Mouse (Mus musculus) MEL (cell line): ENCODE results near the gene Auts2. TPM values are rescaled to one million over a fixed set of nuclear protein-coding genes. Genes with fewer than 3 reads are reported as not detected.

ENCODE experiments used
- DNase-seq: peaks from one replicate; pipeline ENCODE4 v3.0.0; 2011; ENCODE audit warnings: low read depth, low spot score
- H3K27ac ChIP-seq: 2 replicates; pipeline ENCODE4 v1.5.1; 2012; ENCODE audit warnings: low read depth, mild to moderate bottlenecking, control low read depth, low read length, moderate library complexity; ENCODE audit not compliant: control insufficient read depth
- H3K27me3 ChIP-seq, 2 experiments: fragments of 150-350 bp in 1 of 2; sonication (generic) in 1 of 2; 2 replicates each; pipeline ENCODE4 v1.6.1; 2012; ENCODE audit warnings: low read length in 2 of 2, mild to moderate bottlenecking in 2 of 2, improper control_type of control experiment in 1 of 2, moderate library complexity in 1 of 2; ENCODE audit not compliant: insufficient read depth in 2 of 2, control insufficient read depth in 1 of 2
- H3K36me3 ChIP-seq, 2 experiments: 2 replicates each; pipeline ENCODE4 v1.6.1; 2012 to 2014; ENCODE audit warnings: low read length in 2 of 2, improper control_type of control experiment in 1 of 2, inconsistent platforms in 1 of 2, mild to moderate bottlenecking in 1 of 2; ENCODE audit not compliant: insufficient read depth in 2 of 2, control insufficient read depth in 1 of 2
- H3K4me1 ChIP-seq, 2 experiments: fragments of 150-350 bp in 1 of 2; sonication (generic) in 1 of 2; 2 replicates each; pipeline ENCODE4 v1.6.1; 2012; ENCODE audit warnings: low read length in 2 of 2, improper control_type of control experiment in 1 of 2, mild to moderate bottlenecking in 1 of 2; ENCODE audit not compliant: insufficient read depth in 2 of 2, control insufficient read depth in 1 of 2
- H3K4me3 ChIP-seq, 2 experiments: fragments of 150-350 bp in 1 of 2; sonication (generic) in 1 of 2; 2 replicates each; pipeline ENCODE4 v1.5.1; 2012; ENCODE audit warnings: low read depth in 2 of 2, low read length in 2 of 2, mild to moderate bottlenecking in 2 of 2, moderate library complexity in 2 of 2, control low read depth in 1 of 2, improper control_type of control experiment in 1 of 2; ENCODE audit not compliant: control insufficient read depth in 1 of 2, insufficient read depth in 1 of 2
- H3K79me2 ChIP-seq: 2 replicates; pipeline ENCODE4 v1.6.1; 2012; ENCODE audit warnings: mild to moderate bottlenecking, low read length, moderate library complexity; ENCODE audit not compliant: control insufficient read depth, poor library complexity, insufficient read depth
- H3K9ac ChIP-seq: 2 replicates; pipeline ENCODE4 v1.6.1; 2012; ENCODE audit warnings: low read depth, mild to moderate bottlenecking, control low read depth, low read length, moderate library complexity; ENCODE audit not compliant: control insufficient read depth, poor library complexity, severe bottlenecking
- H3K9me3 ChIP-seq: fragments of 150-350 bp; sonication (generic); replicated peaks from 2 replicates; pipeline ENCODE4 v1.6.1; 2012; ENCODE audit warnings: mild to moderate bottlenecking, low read length, improper control_type of control experiment, moderate library complexity; ENCODE audit not compliant: insufficient read depth
- BHLHE40 ChIP-seq: IDR thresholded peaks from 2 replicates; pipeline ENCODE4 v1.6.1; 2012; ENCODE audit warnings: low read depth, mild to moderate bottlenecking, inconsistent platforms, low read length, improper control_type of control experiment, borderline replicate concordance
- CHD1 ChIP-seq: IDR thresholded peaks from 2 replicates; pipeline ENCODE4 v1.6.1; 2012; ENCODE audit warnings: low read depth, mild to moderate bottlenecking, inconsistent platforms, low read length, improper control_type of control experiment
- CHD2 ChIP-seq: IDR thresholded peaks from 2 replicates; pipeline ENCODE4 v1.6.1; 2011; ENCODE audit warnings: low read length, improper control_type of control experiment
- CTCF ChIP-seq, 3 experiments: IDR thresholded peaks in 2 of 3; conservative IDR thresholded peaks in 1 of 3; 2 replicates each; pipeline ENCODE4 v1.5.1; 2011 to 2012; ENCODE audit warnings: low read length in 3 of 3, low read depth in 2 of 3, mild to moderate bottlenecking in 2 of 3, improper control_type of control experiment in 1 of 3, inconsistent platforms in 1 of 3, mixed read lengths in 1 of 3, moderate library complexity in 1 of 3; ENCODE audit not compliant: control insufficient read depth in 1 of 3, insufficient read depth in 1 of 3, poor library complexity in 1 of 3, severe bottlenecking in 1 of 3
- E2F4 ChIP-seq: IDR thresholded peaks from 2 replicates; pipeline ENCODE4 v1.6.1; 2011; ENCODE audit warnings: low read depth, low read length, improper control_type of control experiment, borderline replicate concordance
- ELF1 ChIP-seq: IDR thresholded peaks from 2 replicates; pipeline ENCODE4 v1.6.1; 2014; ENCODE audit warnings: low read depth, mild to moderate bottlenecking, inconsistent platforms, low read length, improper control_type of control experiment, moderate library complexity
- ETS1 ChIP-seq: IDR thresholded peaks from 2 replicates; pipeline ENCODE4 v1.6.1; 2012; ENCODE audit warnings: low read depth, mild to moderate bottlenecking, inconsistent platforms, low read length, improper control_type of control experiment, moderate library complexity
- GABPA ChIP-seq: IDR thresholded peaks from 2 replicates; pipeline ENCODE4 v1.6.1; 2012; ENCODE audit warnings: low read depth, mild to moderate bottlenecking, inconsistent platforms, low read length, improper control_type of control experiment, moderate library complexity
- JUND ChIP-seq: IDR thresholded peaks from 2 replicates; pipeline ENCODE4 v1.6.1; 2011; ENCODE audit warnings: low read depth, mild to moderate bottlenecking, improper control_type of control experiment, low read length
- KAT2A ChIP-seq: conservative IDR thresholded peaks from 2 replicates; pipeline ENCODE4 v1.6.1; 2012; ENCODE audit warnings: low read depth, low read length, improper control_type of control experiment, inconsistent platforms
- MAFK ChIP-seq: IDR thresholded peaks from 2 replicates; pipeline ENCODE4 v1.6.1; 2011; ENCODE audit warnings: low read depth, mild to moderate bottlenecking, low read length, improper control_type of control experiment, borderline replicate concordance
- MAX ChIP-seq: IDR thresholded peaks from 2 replicates; pipeline ENCODE4 v1.6.1; 2011; ENCODE audit warnings: low read length, improper control_type of control experiment
- MAZ ChIP-seq: IDR thresholded peaks from 2 replicates; pipeline ENCODE4 v1.6.1; 2012; ENCODE audit warnings: low read depth, mild to moderate bottlenecking, inconsistent platforms, low read length, improper control_type of control experiment
- MEF2A ChIP-seq: IDR thresholded peaks from 2 replicates; pipeline ENCODE4 v1.6.1; 2014; ENCODE audit warnings: low read depth, mild to moderate bottlenecking, inconsistent platforms, low read length, improper control_type of control experiment; ENCODE audit not compliant: poor library complexity, insufficient replicate concordance, severe bottlenecking; ENCODE audit errors: extremely low read depth
- MXI1 ChIP-seq: IDR thresholded peaks from 2 replicates; pipeline ENCODE4 v1.6.1; 2011; ENCODE audit warnings: mild to moderate bottlenecking, low read depth, low read length, improper control_type of control experiment
- MYB ChIP-seq: IDR thresholded peaks from 2 replicates; pipeline ENCODE4 v1.6.1; 2011; ENCODE audit warnings: mild to moderate bottlenecking, low read depth, low read length, improper control_type of control experiment
- NRF1 ChIP-seq: IDR thresholded peaks from 2 replicates; pipeline ENCODE4 v1.6.1; 2014; ENCODE audit warnings: low read depth, mild to moderate bottlenecking, inconsistent platforms, low read length, improper control_type of control experiment, moderate library complexity; ENCODE audit not compliant: poor library complexity, insufficient read depth, severe bottlenecking
- POLR2AphosphoS2 ChIP-seq: IDR thresholded peaks from 2 replicates; pipeline ENCODE4 v1.6.1; 2011; ENCODE audit warnings: low read length, improper control_type of control experiment
- POLR2AphosphoS5 ChIP-seq: IDR thresholded peaks from 2 replicates; pipeline ENCODE4 v1.6.1; 2012; ENCODE audit warnings: low read depth, borderline replicate concordance, mild to moderate bottlenecking, inconsistent platforms, low read length, moderate library complexity, mixed read lengths
- RAD21 ChIP-seq: IDR thresholded peaks from 2 replicates; pipeline ENCODE4 v1.6.1; 2011; ENCODE audit warnings: mild to moderate bottlenecking, low read depth, low read length, improper control_type of control experiment
- SIN3A ChIP-seq: IDR thresholded peaks from 2 replicates; pipeline ENCODE4 v1.6.1; 2012; ENCODE audit warnings: low read length, improper control_type of control experiment, inconsistent platforms
- TAL1 ChIP-seq: IDR thresholded peaks from 2 replicates; pipeline ENCODE4 v1.6.1; 2012; ENCODE audit warnings: mild to moderate bottlenecking, inconsistent platforms, low read length, moderate library complexity, mixed read lengths
- UBTF ChIP-seq: IDR thresholded peaks from 2 replicates; pipeline ENCODE4 v1.6.1; 2012; ENCODE audit warnings: low read depth, mild to moderate bottlenecking, inconsistent platforms, low read length, improper control_type of control experiment, moderate library complexity, borderline replicate concordance; ENCODE audit not compliant: insufficient read depth
- USF2 ChIP-seq, 2 experiments: IDR thresholded peaks; 2 replicates each; pipeline ENCODE4 v1.6.1; 2011 to 2012; ENCODE audit warnings: improper control_type of control experiment in 2 of 2, low read length in 2 of 2, borderline replicate concordance in 1 of 2, inconsistent platforms in 1 of 2, low read depth in 1 of 2, mild to moderate bottlenecking in 1 of 2; ENCODE audit not compliant: insufficient read depth in 1 of 2
- ZKSCAN1 ChIP-seq: IDR thresholded peaks from 2 replicates; pipeline ENCODE4 v1.6.1; 2012; ENCODE audit warnings: low read depth, mild to moderate bottlenecking, inconsistent platforms, low read length, improper control_type of control experiment, moderate library complexity
- ZNF384 ChIP-seq: IDR thresholded peaks from 2 replicates; pipeline ENCODE4 v1.6.1; 2012; ENCODE audit warnings: low read depth, mild to moderate bottlenecking, inconsistent platforms, low read length, improper control_type of control experiment
- polyA plus RNA-seq, 2 experiments: library from polyadenylated mRNA; stranded (reverse) in 1 of 2; unstranded in 1 of 2; fragments of >175 nt in 1 of 2; fragments of >200 nt in 1 of 2; gene quantifications; 2 replicates each; pipeline versions ENCODE4 v1.2.1 to v1.2.4; 2012; ENCODE audit warnings: low replicate concordance in 2 of 2, low read depth in 1 of 2; ENCODE audit not compliant: insufficient read length in 2 of 2, insufficient read depth in 1 of 2, missing spikeins in 1 of 2
- total RNA-seq: library from RNA; depleted of rRNA; stranded (reverse); fragments of 300-350 nt; gene quantifications from 2 replicates; pipeline ENCODE4 v1.2.3, GENCODE M21; 2012

Auts2 gene
- total and polyA plus RNA-seq, 3 experiments: not detected

GRCm38 (mm10) chr5:132337677-132338076, 205.5 kb downstream of the Auts2 start:
- Histone ChIP-seq H3K27me3 (no peaks in the 10 kb centered on the region), H3K79me2 (no peaks in the 10 kb centered on the region), H3K4me3 (no peak overlapping the region), H3K36me3 (no peaks in the 10 kb centered on the region), H3K9me3 (no peaks in the 10 kb centered on the region), H3K9ac (no peak overlapping the region), H3K4me1 (no peaks in the 10 kb centered on the region), H3K27ac (no peak overlapping the region)
- TF ChIP-seq ETS1 (no peak), CHD2 (no peak), TAL1 (no peak), MAZ (no peak), MAX (no peak), MEF2A (no peak), GABPA (no peak), USF2 (IDR thresholded peaks at IDR 0.05; ENCODE audit: borderline replicate concordance in 1 of 2, insufficient read depth in 1 of 2, low read depth in 1 of 2, low read length in 2 of 2) (no peak), ZKSCAN1 (no peak), POLR2AphosphoS5 (no peak), BHLHE40 (no peak), CHD1 (no peak), UBTF (no peak), NRF1 (no peak), JUND (no peak), SIN3A (no peak), KAT2A (no peak), MYB (no peak), ZNF384 (no peak), MXI1 (no peak)
- no peak for DNase-seq

- Histone ChIP-seq H3K4me3 (no peak overlapping the region), H3K79me2 (no peaks in the 10 kb centered on the region), H3K27ac (no peak overlapping the region)
- no peak for DNase-seq
- TF ChIP-seq E2F4 (no peak), TAL1 (no peak), ZNF384 (no peak), POLR2AphosphoS2 (no peak), ZKSCAN1 (no peak), CTCF (IDR thresholded peaks at IDR 0.05 in 2 of 3, conservative IDR thresholded peaks at IDR 0.05 in 1 of 3; ENCODE audit: control insufficient read depth in 1 of 3, insufficient read depth in 1 of 3, low read depth in 2 of 3, low read length in 3 of 3, poor library complexity in 1 of 3, severe bottlenecking in 1 of 3) (no peak), RAD21 (no peak), MXI1 (no peak), CHD2 (no peak), UBTF (no peak), ELF1 (no peak), MAFK (no peak)
- TF ChIP-seq, all 39 proteins: peak for 0
- Histone ChIP-seq H3K27me3 (no peaks in the 10 kb centered on the region), H3K9me3 (no peaks in the 10 kb centered on the region), H3K36me3 (no peaks in the 10 kb centered on the region), H3K9ac (no peak overlapping the region), H3K4me1 (no peaks in the 10 kb centered on the region)
Measured at GRCm38 (mm10) chr5:132335719-132336118, 207.4 kb downstream of the Auts2 start.
